Mouse (Mus musculus): ENCODE measurements at regions not wholly inside any gene's neighbourhood (a gene's known extent, or its start where the extent isn't known, plus 50 kb on each side); places are given as distances from the start of the nearest gene placed in this dataset.

DNA sequence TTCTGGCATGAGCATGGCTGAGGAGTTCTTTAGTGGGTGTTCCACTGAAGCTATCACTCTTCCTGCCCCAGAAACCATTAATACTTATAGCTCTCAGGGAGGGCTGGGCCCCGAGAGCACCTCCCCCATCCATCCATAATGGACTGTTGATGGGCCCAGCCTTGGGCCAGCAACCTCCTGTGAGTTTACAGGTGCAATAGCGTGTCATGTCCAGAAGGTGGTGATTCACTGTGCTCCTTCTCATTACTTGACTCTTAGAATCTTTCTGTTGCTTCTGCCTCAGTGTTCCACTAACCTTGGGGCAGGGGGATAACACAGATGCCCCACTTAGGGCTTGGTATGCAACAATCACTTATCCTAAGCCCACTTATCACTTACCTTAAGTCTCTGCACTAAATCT is 225.1 kb upstream of the Tgfbr2 start:
- Histone ChIP-seq H3K36me3 (ENCODE audit: control insufficient read depth, insufficient read depth, low read length) (no peaks in the 10 kb centered on the region), H3K9ac (ENCODE audit: low read length) (no peak overlapping the region), H3K27me3 (ENCODE audit: control insufficient read depth, insufficient read depth, low read length) (no peaks in the 10 kb centered on the region), H3K4me3 (ENCODE audit: low read depth, low read length) (no peak overlapping the region), H3K4me1 (replicated peaks; ENCODE audit: control insufficient read depth, insufficient read depth) (no peaks in the 10 kb centered on the region), H3K27ac (replicated peaks) (no peak overlapping the region), H3K4me2 (replicated peaks; ENCODE audit: low read depth) (no peak overlapping the region), H3K9me3 (ENCODE audit: control insufficient read depth, low read length) (no peaks in the 10 kb centered on the region)
- DNase-seq (ENCODE audit: low spot score) (no peak), ATAC-seq (ENCODE audit: low FRiP score, low TSS enrichment) (peak; percentile 35; the same call in 1 of the 2 replicates)
- 31% methylated on average over 2 of the region's 2 CpGs for WGBS
- peak; percentile 54 for TF ChIP-seq CTCF (IDR thresholded peaks at IDR 0.05; ENCODE audit: low read depth)
- TF ChIP-seq EP300 (optimal IDR thresholded peaks at IDR 0.05), result no peak

DNA sequence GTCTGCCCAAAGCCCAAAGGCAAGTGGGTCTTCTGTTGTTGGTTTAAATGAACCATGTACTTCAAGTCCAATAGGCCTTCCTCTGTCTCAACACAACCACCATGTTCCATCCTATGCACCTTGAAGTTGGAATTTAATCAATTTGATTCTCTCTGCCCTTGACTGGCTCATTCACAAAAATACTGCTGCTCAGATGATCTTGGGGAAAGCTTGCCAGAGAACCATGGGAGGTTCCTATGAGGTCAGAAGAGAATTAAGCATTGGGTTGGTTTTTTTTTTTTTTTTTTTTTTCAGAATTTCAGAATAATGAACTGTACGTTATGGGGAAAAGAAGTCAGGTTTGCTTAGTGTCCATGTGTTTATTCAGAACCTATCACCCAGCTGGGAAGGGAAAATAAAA is 224.1 kb upstream of the Tgfbr2 start:
- H3K27me3 ChIP-seq (ENCODE audit: control insufficient read depth, insufficient read depth, low read length), result no peaks in the 10 kb centered on the region
- no peaks in the 10 kb centered on the region for H3K36me3 ChIP-seq (ENCODE audit: control insufficient read depth, insufficient read depth, low read length)
- no peak overlapping the region for H3K4me3 ChIP-seq (ENCODE audit: low read depth, low read length)
- no peaks in the 10 kb centered on the region for H3K4me1 ChIP-seq (replicated peaks; ENCODE audit: control insufficient read depth, insufficient read depth)
- DNase-seq (ENCODE audit: low spot score) (no peak), ATAC-seq (ENCODE audit: low FRiP score, low TSS enrichment) (no peak)
- H3K9me3 ChIP-seq (ENCODE audit: control insufficient read depth, low read length), result no peaks in the 10 kb centered on the region
- no peak for TF ChIP-seq CTCF (IDR thresholded peaks at IDR 0.05; ENCODE audit: low read depth)
- TF ChIP-seq EP300 (optimal IDR thresholded peaks at IDR 0.05), result no peak
- no peak overlapping the region for H3K9ac ChIP-seq (ENCODE audit: low read length)
- WGBS, result 88% methylated on average over 1 of the region's 1 CpGs
- no peak overlapping the region for H3K4me2 ChIP-seq (replicated peaks; ENCODE audit: low read depth)
- no peak overlapping the region for H3K27ac ChIP-seq (replicated peaks)

DNA sequence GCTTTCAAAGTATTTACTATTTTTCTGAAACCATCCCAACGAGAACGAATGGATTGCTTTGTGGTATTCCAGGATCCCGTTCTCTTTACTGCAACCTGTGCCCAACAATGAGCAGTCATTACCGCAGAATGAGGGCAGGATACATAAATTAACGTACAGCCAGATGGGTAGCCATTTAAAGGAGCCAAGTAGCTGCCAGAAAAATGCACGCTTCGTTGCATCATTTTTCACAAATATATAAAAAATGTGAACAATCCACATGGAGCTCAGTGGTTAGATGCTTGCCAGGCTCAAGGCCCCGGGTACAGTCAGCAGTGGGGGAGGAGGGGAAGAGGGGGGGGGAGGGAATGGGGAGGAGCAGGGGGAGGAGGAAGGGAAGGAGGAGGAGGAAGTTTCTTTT is 217.1 kb upstream of the Tgfbr2 start:
- Histone ChIP-seq H3K36me3 (ENCODE audit: control insufficient read depth, insufficient read depth, low read length) (no peaks in the 10 kb centered on the region), H3K9ac (ENCODE audit: low read length) (no peak overlapping the region), H3K27me3 (ENCODE audit: control insufficient read depth, insufficient read depth, low read length) (no peaks in the 10 kb centered on the region), H3K4me2 (replicated peaks; ENCODE audit: low read depth) (no peak overlapping the region), H3K4me1 (replicated peaks; ENCODE audit: control insufficient read depth, insufficient read depth) (no peaks in the 10 kb centered on the region), H3K9me3 (ENCODE audit: control insufficient read depth, low read length) (no peaks in the 10 kb centered on the region), H3K27ac (replicated peaks) (no peak overlapping the region), H3K4me3 (ENCODE audit: low read depth, low read length) (no peak overlapping the region)
- 69% methylated on average over 8 of the region's 8 CpGs for WGBS
- no peak for TF ChIP-seq CTCF (IDR thresholded peaks at IDR 0.05; ENCODE audit: low read depth)
- no peak for TF ChIP-seq EP300 (optimal IDR thresholded peaks at IDR 0.05)
- ATAC-seq (ENCODE audit: low FRiP score, low TSS enrichment) (no peak), DNase-seq (ENCODE audit: low spot score) (no peak)

DNA sequence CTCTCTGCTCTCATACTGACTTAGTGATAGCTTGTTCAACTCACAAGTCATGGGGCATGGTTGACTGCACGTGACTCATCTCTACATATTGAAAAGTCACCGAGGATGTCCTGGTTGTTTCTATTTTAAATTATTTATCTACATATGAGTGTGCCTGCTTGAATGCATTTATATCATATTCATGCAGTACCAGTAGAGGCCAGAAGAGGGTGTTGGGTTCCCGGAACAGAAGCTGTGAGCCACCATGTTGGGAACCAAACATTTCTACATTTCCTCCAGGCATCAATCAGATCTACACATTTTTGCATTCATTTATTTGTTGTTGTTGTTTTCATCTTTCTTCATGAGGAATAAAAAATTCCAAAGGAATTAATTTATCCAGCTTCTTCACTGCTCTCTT is 214.6 kb upstream of the Tgfbr2 start:
- H3K9me3 ChIP-seq (ENCODE audit: control insufficient read depth, low read length), result no peaks in the 10 kb centered on the region
- ATAC-seq (ENCODE audit: low FRiP score, low TSS enrichment) (no peak), DNase-seq (ENCODE audit: low spot score) (no peak)
- H3K9ac ChIP-seq (ENCODE audit: low read length), result no peak overlapping the region
- no peaks in the 10 kb centered on the region for H3K36me3 ChIP-seq (ENCODE audit: control insufficient read depth, insufficient read depth, low read length)
- no peak overlapping the region for H3K27ac ChIP-seq (replicated peaks)
- no peak overlapping the region for H3K4me2 ChIP-seq (replicated peaks; ENCODE audit: low read depth)
- no peaks in the 10 kb centered on the region for H3K4me1 ChIP-seq (replicated peaks; ENCODE audit: control insufficient read depth, insufficient read depth)
- no peak overlapping the region for H3K4me3 ChIP-seq (ENCODE audit: low read depth, low read length)
- H3K27me3 ChIP-seq (ENCODE audit: control insufficient read depth, insufficient read depth, low read length), result no peaks in the 10 kb centered on the region
- WGBS, result 70% methylated on average over 3 of the region's 3 CpGs
- no peak for TF ChIP-seq EP300 (optimal IDR thresholded peaks at IDR 0.05)
- TF ChIP-seq CTCF (IDR thresholded peaks at IDR 0.05; ENCODE audit: low read depth), result peak; percentile 54

DNA sequence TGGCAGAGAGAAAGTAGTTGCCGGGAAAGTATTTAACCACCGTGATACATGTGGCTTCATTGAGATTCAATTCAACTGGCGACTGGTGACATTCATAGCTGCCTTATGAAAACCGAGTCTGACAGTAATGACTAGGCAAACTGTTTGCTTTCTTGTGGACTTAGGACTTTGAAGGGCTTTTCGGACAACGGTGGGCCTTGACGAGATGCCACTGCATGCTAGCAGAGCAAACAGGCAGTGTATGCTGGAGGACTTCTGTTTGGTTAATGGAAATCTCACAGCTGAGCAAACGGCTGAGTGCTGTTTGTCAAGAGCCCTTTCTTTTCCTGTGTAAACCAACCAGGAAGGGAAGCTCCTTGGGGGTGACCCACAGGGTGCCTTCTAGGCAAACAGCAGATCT is 213.7 kb upstream of the Tgfbr2 start:
- WGBS, result 39% methylated on average over 8 of the region's 8 CpGs
- Histone ChIP-seq H3K4me1 (replicated peaks; ENCODE audit: control insufficient read depth, insufficient read depth) (peaks cover 2% of the 10 kb centered on the region), H3K36me3 (ENCODE audit: control insufficient read depth, insufficient read depth, low read length) (no peaks in the 10 kb centered on the region), H3K27ac (replicated peaks) (no peak overlapping the region), H3K9ac (ENCODE audit: low read length) (no peak overlapping the region), H3K9me3 (ENCODE audit: control insufficient read depth, low read length) (no peaks in the 10 kb centered on the region), H3K4me3 (ENCODE audit: low read depth, low read length) (no peak overlapping the region), H3K4me2 (replicated peaks; ENCODE audit: low read depth) (no peak overlapping the region), H3K27me3 (ENCODE audit: control insufficient read depth, insufficient read depth, low read length) (no peaks in the 10 kb centered on the region)
- TF ChIP-seq CTCF (IDR thresholded peaks at IDR 0.05; ENCODE audit: low read depth) (no peak), EP300 (optimal IDR thresholded peaks at IDR 0.05) (no peak)
- DNase-seq (ENCODE audit: low spot score) (peak; percentile 55), ATAC-seq (ENCODE audit: low FRiP score, low TSS enrichment) (peak; percentile 58)

DNA sequence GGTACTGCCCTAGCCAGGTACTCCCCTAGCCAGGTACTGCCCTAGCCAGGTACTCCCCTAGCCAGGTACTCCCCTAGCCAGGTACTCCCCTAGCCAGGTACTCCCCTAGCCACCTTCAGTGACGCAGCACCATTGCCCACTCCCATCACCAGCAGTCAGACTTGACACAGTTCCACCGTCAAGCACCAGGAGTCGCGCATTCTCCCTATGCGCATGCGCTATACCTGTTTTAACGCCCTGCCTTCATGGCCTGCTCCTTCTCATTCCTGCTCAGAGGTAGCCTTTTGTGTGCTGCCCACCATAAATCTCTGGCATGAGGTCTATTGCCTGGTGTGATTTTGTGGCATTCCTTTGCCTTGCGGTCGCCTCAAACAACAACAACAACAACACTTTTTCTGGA is 212.9 kb upstream of the Tgfbr2 start:
- H3K4me3 ChIP-seq (ENCODE audit: low read depth, low read length), result no peak overlapping the region
- ATAC-seq (ENCODE audit: low FRiP score, low TSS enrichment) (no peak), DNase-seq (ENCODE audit: low spot score) (no peak)
- no peaks in the 10 kb centered on the region for H3K36me3 ChIP-seq (ENCODE audit: control insufficient read depth, insufficient read depth, low read length)
- no peak overlapping the region for H3K27ac ChIP-seq (replicated peaks)
- TF ChIP-seq EP300 (optimal IDR thresholded peaks at IDR 0.05) (no peak), CTCF (IDR thresholded peaks at IDR 0.05; ENCODE audit: low read depth) (no peak)
- no peaks in the 10 kb centered on the region for H3K9me3 ChIP-seq (ENCODE audit: control insufficient read depth, low read length)
- peaks cover 4% of the 10 kb centered on the region for H3K4me1 ChIP-seq (replicated peaks; ENCODE audit: control insufficient read depth, insufficient read depth)
- H3K9ac ChIP-seq (ENCODE audit: low read length), result no peak overlapping the region
- WGBS, result 91% methylated on average over 9 of the region's 9 CpGs
- H3K27me3 ChIP-seq (ENCODE audit: control insufficient read depth, insufficient read depth, low read length), result no peaks in the 10 kb centered on the region
- no peak overlapping the region for H3K4me2 ChIP-seq (replicated peaks; ENCODE audit: low read depth)
